Mouse (Mus musculus) intestine, postnatal 0 days (tissue): ENCODE results near the gene Mthfr. TPM values are rescaled to one million over a fixed set of nuclear protein-coding genes. Genes with fewer than 3 reads are reported as not detected.

Experiments
- ATAC-seq: fragments of 200-750 bp; cut with Nextera tagmentation; 2 replicates; pipeline ENCODE4 v1.8.0; 2017; ENCODE audit warnings: mild to moderate bottlenecking, moderate TSS enrichment, moderate library complexity
- H3K27ac ChIP-seq: fragments of 300-500 bp; sonication (generic); 2 replicates; pipeline ENCODE4 v1.5.1; 2014; ENCODE audit warnings: mild to moderate bottlenecking, low read depth, low read length, moderate library complexity
- H3K27me3 ChIP-seq: fragments of 300-500 bp; sonication (generic); replicated peaks from 2 replicates; pipeline ENCODE4 v1.6.1; 2014; ENCODE audit warnings: low read length, mixed read lengths; ENCODE audit not compliant: control insufficient read depth, insufficient read depth
- H3K36me3 ChIP-seq: fragments of 300-500 bp; sonication (generic); 2 replicates; pipeline ENCODE4 v1.6.1; 2014; ENCODE audit warnings: mild to moderate bottlenecking, moderate library complexity; ENCODE audit not compliant: control insufficient read depth, insufficient read depth
- H3K4me1 ChIP-seq: fragments of 300-500 bp; sonication (generic); replicated peaks from 2 replicates; pipeline ENCODE4 v1.6.1; 2014; ENCODE audit warnings: antibody characterized with exemption, low read length, mixed read lengths; ENCODE audit not compliant: control insufficient read depth, insufficient read depth
- H3K4me2 ChIP-seq: fragments of 300-500 bp; sonication (generic); replicated peaks from 2 replicates; pipeline ENCODE4 v1.6.1; 2014; ENCODE audit warnings: low read depth, mild to moderate bottlenecking, moderate library complexity
- H3K4me3 ChIP-seq: fragments of 300-500 bp; sonication (generic); 2 replicates; pipeline ENCODE4 v1.5.1; 2014; ENCODE audit warnings: low read depth, low read length
- H3K9ac ChIP-seq: fragments of 300-500 bp; sonication (generic); 2 replicates; pipeline ENCODE4 v1.6.1; 2014; ENCODE audit warnings: mild to moderate bottlenecking, low read depth, low read length
- H3K9me3 ChIP-seq: fragments of 300-500 bp; sonication (generic); 2 replicates; pipeline ENCODE4 v1.6.1; 2016; ENCODE audit warnings: mixed run types; ENCODE audit not compliant: control insufficient read depth
- CTCF ChIP-seq: sonication (generic); IDR thresholded peaks from 2 replicates; pipeline ENCODE4 v1.5.1; 2016; ENCODE audit warnings: low read depth, mild to moderate bottlenecking, control low read depth, antibody characterized with exemption, moderate library complexity
- WGBS: fragments of 180-500 bp; shearing (Covaris S2); extraction: QIAGEN DNeasy Blood & Tissue Kit; methylation state at CpG from one replicate; pipeline ENCODE4 v1.1.7; 2014; 5-methylcytosine and 5-hydroxymethylcytosine counted together
- polyA plus RNA-seq: library from polyadenylated mRNA; unstranded; fragments of >200 nt; fragmentation: Nextera tagmentation; extraction: Ambion mirVana; gene quantifications from 2 replicates; pipeline ENCODE4 v1.2.1, GENCODE M21; 2015

Mthfr gene
- polyA plus RNA-seq, 1 experiment from 2014 or later: 11.7 TPM

DNA sequence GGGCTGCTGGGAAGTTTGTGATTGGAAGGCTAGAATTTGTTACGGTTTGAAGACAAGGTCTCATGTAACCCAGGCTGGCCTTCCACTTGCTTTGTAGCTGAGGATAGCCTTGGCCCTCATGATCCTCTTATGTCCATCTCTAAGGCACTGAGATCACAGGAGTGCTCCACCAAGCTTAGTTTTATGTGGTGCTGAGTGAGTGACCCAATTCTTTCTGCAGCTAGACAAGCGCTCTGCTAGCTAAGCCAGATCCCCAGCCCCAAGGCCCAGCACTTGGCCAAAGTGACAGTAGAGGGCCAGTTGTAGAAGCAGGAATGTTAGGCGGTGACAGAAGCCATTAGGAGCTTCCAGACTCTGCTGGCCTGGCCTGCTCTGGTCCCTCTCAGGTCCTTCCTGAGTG is 65.3 kb downstream of the Mthfr start:
- no peak overlapping the region for H3K9ac ChIP-seq
- WGBS: 90% methylated on average over 3 of the region's 3 CpGs
- no peaks in the 10 kb centered on the region for H3K4me1 ChIP-seq
- ATAC-seq: no peak
- H3K4me3 ChIP-seq: no peak overlapping the region
- no peaks in the 10 kb centered on the region for H3K36me3 ChIP-seq
- no peak overlapping the region for H3K27ac ChIP-seq
- no peak for TF ChIP-seq CTCF
- no peaks in the 10 kb centered on the region for H3K27me3 ChIP-seq
- no peaks in the 10 kb centered on the region for H3K9me3 ChIP-seq
- no peak overlapping the region for H3K4me2 ChIP-seq

DNA sequence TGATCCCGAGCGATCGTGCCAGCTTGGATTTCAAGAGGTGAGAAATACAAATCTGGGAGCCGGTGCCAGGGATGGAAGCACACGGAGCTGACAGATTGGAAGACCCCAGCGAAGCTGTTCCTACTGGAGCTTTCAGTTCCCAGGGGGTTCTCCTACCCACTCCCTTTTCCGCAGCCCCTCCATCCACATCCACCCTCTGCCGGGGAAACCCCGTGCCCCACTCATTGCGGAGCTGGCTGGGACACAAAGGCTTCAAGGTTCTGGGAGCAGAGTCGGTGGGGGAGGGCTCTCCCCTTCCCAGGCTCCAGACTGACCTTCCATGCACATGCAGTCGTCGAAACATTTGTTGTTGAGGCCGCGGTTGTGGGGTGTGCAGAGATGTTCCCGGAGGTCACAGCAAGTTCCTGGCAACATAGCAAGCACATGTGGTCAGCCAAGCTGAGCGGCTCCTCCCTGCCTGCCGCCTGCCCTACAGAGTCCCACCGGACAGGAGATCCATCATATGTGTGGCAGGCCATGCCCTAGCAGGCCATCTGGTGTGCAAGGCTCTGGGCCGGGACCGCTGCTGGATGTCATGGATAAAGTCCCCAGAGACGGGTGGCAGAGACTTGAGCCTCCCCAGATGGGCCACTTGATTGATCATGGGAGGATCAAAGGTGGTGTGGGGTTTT is 68.9 kb downstream of the Mthfr start:
- Histone ChIP-seq H3K36me3 (no peaks in the 10 kb centered on the region), H3K4me2 (no peak overlapping the region), H3K27ac (no peak overlapping the region), H3K9ac (no peak overlapping the region), H3K9me3 (no peaks in the 10 kb centered on the region), H3K27me3 (no peaks in the 10 kb centered on the region), H3K4me1 (no peaks in the 10 kb centered on the region), H3K4me3 (no peak overlapping the region)
- WGBS: 43% methylated on average over 22 of the region's 22 CpGs
- TF ChIP-seq CTCF: no peak
- no peak for ATAC-seq

- Histone ChIP-seq H3K36me3 (no peaks in the 10 kb centered on the region), H3K9me3 (no peaks in the 10 kb centered on the region), H3K27ac (no peak overlapping the region), H3K4me3 (no peak overlapping the region), H3K9ac (no peak overlapping the region), H3K4me1 (no peaks in the 10 kb centered on the region), H3K4me2 (no peak overlapping the region), H3K27me3 (no peaks in the 10 kb centered on the region)
- no peak for TF ChIP-seq CTCF
- no peak for ATAC-seq
- 56% methylated on average over 7 of the region's 7 CpGs for WGBS
These were observed 69.8 kb downstream of the Mthfr start for GRCm38 (mm10) chr4:148108565-148109100.

Other genes starting within 250 kb of the Mthfr start
- 16.2 and 17.9 TPM in 2 replicates for gene Zfp984, start 229.3 kb upstream of the Mthfr start, polyA plus RNA-seq
- 3.4 and 3.6 TPM in 2 replicates for gene Zfp933, start 190.7 kb upstream of the Mthfr start, polyA plus RNA-seq
- 10.0 and 13.3 TPM in 2 replicates for gene Miip, start 170.3 kb upstream of the Mthfr start, polyA plus RNA-seq
- 1.3 and 1.8 TPM in 2 replicates for gene Fv1, start 170.1 kb upstream of the Mthfr start, polyA plus RNA-seq
- 44.2 and 46.9 TPM in 2 replicates for gene Mfn2, start 134.4 kb upstream of the Mthfr start, polyA plus RNA-seq
- 28.0 and 28.8 TPM in 2 replicates for gene Plod1, start 102.3 kb upstream of the Mthfr start, polyA plus RNA-seq
- gene 2510039O18Rik, start 98.2 kb upstream of the Mthfr start, polyA plus RNA-seq: 25.7 and 26.3 TPM in 2 replicates
- gene Nppb, start 53.3 kb upstream of the Mthfr start, polyA plus RNA-seq: not detected in 2 replicates
- gene Nppa, start 38.4 kb upstream of the Mthfr start, polyA plus RNA-seq: 1.4 TPM in 2 replicates
- gene Clcn6, start 256 bp upstream of the Mthfr start, polyA plus RNA-seq: 2.5 and 3.1 TPM in 2 replicates
- 27.7 and 31.3 TPM in 2 replicates for gene Agtrap, start 49.0 kb downstream of the Mthfr start, polyA plus RNA-seq
- gene Mad2l2, start 91.3 kb downstream of the Mthfr start, polyA plus RNA-seq: 22.6 and 24.9 TPM in 2 replicates
- 0.03 and 0.05 TPM in 2 replicates for gene Draxin, start 91.6 kb downstream of the Mthfr start, polyA plus RNA-seq
- 55.4 and 60.6 TPM in 2 replicates for gene Fbxo6, start 113.1 kb downstream of the Mthfr start, polyA plus RNA-seq
- gene Fbxo44, start 121.4 kb downstream of the Mthfr start, polyA plus RNA-seq: 7.7 and 9.3 TPM in 2 replicates
- 0.44 and 0.76 TPM in 2 replicates for gene Fbxo2, start 121.5 kb downstream of the Mthfr start, polyA plus RNA-seq
- 0.03 and 0.04 TPM in 2 replicates for gene Disp3, start 248.9 kb downstream of the Mthfr start, polyA plus RNA-seq